Mouse (Mus musculus) myocyte (in vitro differentiated cells): Measurements from ENCODE around the gene Ceacam19.

Source experiments
- MAX ChIP-seq: IDR thresholded peaks from one replicate; pipeline ENCODE4 v1.6.1; 2011; ENCODE audit warnings: low read depth, mild to moderate bottlenecking, control low read depth
- POLR2A ChIP-seq: IDR thresholded peaks from one replicate; pipeline ENCODE4 v1.6.1; 2011; ENCODE audit warnings: low read depth, mild to moderate bottlenecking, control low read depth, moderate library complexity; ENCODE audit not compliant: insufficient read length
- SRF ChIP-seq: IDR thresholded peaks from one replicate; pipeline ENCODE4 v1.6.1; 2011; ENCODE audit warnings: low read depth; ENCODE audit not compliant: control insufficient read depth, insufficient read length

- TF ChIP-seq POLR2A (no peak), MAX (no peak), SRF (no peak)
Observed at GRCm38 (mm10) chr7:19851858-19852570, 35.8 kb downstream of the Ceacam19 start, which contains the start of gene Gm19345.
